Mouse (Mus musculus): ENCODE results near the gene Epb41.

Epb41 gene

GRCm38 (mm10) chr4:132074933-132075769, at the start of gene Epb41:
Gene Epb41 (minus strand): TSS chr4:132075321.
- DNase-seq: peak; percentile 97

DNA sequence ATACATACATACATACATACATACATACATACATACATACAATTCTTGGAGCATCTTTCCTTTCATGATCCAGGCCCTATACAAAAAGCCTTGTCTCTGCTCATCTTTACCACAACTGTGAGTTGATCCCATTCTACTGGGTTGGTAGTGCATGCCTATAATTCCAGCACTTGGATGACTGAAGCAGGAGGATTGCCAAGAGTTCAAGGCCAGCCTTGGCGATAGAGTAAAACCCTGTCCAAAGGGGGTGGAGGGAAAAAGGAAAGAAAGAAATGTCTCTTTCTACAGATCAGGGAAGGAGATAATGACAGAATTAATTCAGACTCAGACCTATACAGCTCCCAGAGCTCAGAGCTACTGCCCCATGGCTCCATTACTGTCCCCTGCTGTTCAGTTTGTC, 48.0 kb upstream of the Epb41 start:
- no peak for DNase-seq

DNA sequence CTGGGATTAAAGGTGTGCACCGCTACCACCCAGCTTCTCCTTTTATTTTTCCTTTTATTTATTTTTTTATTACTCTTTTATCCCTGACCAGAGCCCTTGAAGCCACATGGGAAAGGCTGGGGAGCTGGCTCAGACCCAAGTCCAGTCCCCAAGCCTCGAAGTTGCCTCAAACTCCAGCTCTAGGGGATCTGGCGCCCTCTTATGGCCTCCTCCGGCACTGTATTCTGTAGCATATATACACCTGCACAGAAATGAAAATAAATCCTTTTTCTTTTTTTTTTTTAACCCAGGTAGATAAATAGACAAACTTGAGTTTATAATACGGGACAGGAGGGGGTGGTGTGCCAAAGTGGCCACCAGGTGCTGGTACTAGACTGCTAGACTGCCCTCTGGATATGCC, 46.6 kb upstream of the Epb41 start:
- DNase-seq: no peak

DNA sequence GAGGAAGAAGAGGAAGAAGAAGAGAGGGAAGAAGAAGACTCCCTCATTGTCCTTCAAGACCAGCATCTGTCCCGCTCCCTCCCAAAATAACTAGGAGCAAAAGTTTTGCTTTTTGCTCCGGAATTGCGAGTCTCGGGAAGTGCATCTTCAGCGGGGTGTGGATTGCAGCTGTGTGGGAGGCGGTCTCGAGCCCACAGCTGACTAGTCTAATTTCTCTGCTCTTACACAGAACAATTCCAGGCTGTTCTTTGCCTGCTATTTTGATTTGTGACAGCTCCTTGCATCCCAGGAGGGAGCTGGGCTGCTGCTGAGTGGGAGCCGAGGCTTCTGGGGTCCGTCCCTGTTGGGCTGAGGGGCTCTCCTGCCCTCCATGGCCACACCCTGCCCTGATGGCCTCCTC, 44.4 kb upstream of the Epb41 start:
- DNase-seq: peak; percentile 68

GRCm38 (mm10) chr4:132116315-132116714, 41.2 kb upstream of the Epb41 start:
- DNase-seq: no peak

- DNase-seq: no peak
These were observed 38.4 kb upstream of the Epb41 start for GRCm38 (mm10) chr4:132113411-132114095.

DNA sequence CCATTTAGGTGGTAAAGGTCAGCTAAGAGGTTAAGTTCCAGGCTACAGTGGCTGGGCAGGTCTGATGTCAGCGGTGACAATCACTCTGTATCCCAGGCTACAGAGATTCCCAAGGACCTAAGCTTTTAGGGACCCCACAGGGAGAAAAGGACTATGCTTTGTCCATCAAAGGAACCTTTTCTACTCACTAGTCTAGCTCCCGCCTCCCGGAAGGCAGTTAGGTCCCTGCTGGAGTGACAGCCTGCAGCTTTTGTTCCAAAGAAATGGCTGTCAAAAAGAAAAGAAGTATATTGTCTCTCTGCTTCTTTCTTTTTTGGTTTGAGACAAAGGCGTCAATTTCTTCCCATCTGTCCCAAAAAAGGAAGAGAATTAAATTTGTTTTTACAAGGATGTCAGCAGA, 36.1 kb upstream of the Epb41 start:
- no peak for DNase-seq

- DNase-seq: no peak
These were observed 33.1 kb upstream of the Epb41 start for GRCm38 (mm10) chr4:132108221-132108620.

GRCm38 (mm10) chr4:132101152-132101551, 26.0 kb upstream of the Epb41 start:
- DNase-seq: no peak

DNA sequence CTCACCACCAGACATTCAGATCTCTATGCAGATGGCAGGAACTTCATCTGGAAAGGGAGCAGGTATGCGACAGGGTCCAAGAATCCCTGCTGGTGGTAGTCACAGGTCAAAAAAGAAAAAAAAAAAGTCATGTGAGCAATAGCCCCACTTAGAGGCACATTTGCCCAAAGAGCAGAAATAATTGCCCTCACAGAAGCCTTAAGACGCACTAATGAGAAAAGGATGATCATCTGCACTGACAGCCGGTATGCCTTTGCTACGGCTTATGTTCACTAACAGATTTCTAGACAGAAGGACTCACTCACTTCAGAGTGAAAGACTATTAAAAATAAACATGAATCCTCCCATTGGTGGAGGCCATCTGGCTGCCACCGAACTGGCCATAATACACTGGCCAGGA, 24.4 kb upstream of the Epb41 start:
- DNase-seq: no peak

DNA sequence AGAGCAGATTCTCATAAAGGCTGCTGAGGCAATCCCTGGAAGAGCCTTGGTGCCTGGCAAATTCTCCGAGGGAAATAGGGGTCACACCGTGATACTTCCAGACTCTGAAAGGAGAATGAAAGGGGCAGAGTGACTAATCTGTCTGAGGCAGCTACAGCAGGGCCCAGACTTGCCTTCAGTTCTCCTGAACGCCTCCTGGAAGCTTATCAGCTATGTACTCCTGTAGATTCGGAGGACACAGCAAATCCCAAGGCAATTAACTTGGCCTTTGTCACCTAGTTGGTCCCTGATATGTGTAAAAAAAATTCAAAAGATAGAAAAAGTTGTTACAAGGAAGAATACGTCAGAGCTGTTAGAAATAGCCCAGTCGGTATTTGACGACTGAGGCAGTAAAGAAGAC, 19.9 kb upstream of the Epb41 start:
- DNase-seq: no peak

- DNase-seq: no peak
These were observed 18.8 kb upstream of the Epb41 start for GRCm38 (mm10) chr4:132093928-132094327.

DNA sequence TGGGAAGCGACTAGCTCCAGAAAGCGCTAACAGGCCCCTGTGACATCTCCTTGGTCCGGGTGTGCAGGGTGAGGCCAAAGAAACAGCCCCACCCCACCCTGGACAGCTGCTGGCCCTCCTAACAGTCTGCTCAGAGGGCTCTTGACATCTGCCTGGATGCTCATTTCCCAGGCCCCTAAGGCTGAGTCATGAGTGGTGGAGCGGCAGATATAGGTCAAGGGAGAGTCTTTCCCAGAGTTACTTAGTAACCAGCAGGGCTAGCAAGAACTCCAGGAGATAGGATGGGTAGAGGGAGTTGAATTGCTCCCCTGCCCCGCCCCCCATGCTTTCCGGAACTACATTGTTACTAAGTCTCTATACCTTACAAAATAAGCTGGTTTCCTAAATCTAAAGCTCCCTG, 18.0 kb upstream of the Epb41 start:
- no peak for DNase-seq

GRCm38 (mm10) chr4:132088921-132089320, 13.8 kb upstream of the Epb41 start:
- peak; percentile 52 for DNase-seq

DNA sequence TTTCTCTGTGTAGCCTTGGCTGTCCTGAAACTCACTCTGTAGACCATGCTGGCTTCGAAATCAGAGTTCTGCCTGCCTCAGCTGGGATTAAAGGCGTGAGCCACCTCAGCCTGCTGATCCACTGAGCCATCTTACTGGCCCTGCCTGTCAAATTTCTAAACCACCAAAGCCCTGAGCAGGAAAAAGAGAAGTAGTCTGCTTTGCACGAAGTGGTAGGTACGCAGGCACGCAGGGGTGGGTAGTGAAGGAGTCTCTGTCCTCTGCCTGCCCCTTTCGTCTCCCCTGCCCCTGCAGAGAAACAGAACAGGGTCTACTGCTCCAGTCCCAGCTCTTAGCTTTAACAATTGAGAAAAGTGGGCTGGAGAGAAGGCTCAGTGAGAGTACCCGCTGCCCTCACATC, 10.0 kb upstream of the Epb41 start:
- DNase-seq: no peak

DNA sequence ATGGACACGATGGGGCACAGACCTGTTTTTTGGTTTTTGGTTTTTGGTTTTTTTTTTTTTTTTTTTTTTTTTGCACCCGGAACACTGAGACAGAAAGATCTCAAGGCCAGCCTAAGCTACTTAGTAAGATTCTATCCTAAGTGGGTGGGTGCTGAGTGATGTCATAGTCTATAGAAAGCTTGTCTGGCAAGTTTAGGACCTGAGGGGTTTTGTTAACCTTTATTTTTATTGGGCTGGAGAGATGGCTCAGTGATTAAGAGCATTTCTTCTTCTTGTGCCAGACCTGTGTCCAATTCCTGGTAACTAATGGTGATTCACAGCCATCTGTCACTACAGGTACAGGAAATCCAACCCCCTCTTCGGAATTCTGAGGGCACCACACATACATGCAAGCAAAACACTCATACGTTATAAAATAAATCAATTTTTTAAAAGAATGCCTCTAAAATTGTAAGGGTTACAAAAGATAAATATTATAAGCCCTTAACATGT, 5.4 kb upstream of the Epb41 start:
- DNase-seq: no peak

DNA sequence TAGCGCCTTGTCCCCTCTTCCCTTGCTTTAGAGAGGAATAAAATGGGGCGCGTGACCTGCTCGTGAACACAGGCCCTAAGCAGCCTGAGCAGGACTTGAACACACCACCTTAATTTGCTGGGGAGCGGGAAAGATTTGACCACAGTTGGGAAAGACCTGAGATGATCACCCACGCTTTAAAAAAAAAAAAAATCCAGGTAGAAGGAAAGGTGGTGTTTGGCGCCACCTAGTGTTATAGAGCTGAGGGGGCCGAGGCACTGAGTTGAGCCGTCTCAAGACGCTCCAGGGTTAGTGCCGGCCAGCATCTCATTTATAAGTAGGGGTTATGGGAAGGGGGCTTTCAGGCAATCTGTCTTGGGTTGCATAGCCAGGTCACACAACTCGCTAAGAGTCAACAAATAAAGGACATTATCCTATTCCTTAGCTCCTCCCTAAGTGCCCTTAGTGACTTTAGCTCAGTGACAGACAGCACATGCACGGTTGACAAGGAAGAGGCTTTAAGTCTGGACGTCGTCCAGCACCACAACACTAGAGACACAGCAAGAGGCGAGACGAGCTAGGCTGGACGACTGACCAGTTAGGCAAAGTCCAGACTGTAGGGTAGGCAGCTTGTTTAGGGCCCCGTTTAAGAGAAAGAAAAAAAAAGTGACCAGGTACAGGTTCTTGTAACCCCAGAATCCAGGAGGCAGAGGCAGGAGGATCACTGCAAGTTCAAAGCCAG, 4.6 kb upstream of the Epb41 start:
- peak; percentile 69 for DNase-seq

DNA sequence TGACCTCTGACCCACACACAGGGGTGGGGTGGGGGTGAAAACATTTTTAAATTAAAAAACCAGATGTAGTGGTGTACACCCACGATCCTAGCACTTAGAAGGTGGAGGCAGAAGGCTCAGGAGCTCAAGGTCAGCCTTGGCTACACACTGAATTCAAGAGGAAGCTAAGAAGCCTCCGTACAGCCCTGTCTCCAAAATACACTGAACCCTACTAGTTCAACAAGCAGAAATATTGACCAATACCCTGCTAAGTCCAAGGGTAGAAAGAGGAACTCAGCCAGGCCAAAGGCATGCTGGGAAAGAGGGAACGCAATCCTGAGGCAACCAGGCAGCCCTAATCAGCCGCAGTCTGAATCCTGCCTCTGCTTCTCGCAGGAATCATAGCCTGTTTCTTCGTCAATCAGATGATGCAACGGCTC, 3.2 kb upstream of the Epb41 start:
- DNase-seq: no peak

GRCm38 (mm10) chr4:132077445-132077844, 2.3 kb upstream of the Epb41 start:
- DNase-seq: peak; percentile 26

GRCm38 (mm10) chr4:132076480-132077405, 1.6 kb upstream of the Epb41 start:
- peak; percentile 82 for DNase-seq

DNA sequence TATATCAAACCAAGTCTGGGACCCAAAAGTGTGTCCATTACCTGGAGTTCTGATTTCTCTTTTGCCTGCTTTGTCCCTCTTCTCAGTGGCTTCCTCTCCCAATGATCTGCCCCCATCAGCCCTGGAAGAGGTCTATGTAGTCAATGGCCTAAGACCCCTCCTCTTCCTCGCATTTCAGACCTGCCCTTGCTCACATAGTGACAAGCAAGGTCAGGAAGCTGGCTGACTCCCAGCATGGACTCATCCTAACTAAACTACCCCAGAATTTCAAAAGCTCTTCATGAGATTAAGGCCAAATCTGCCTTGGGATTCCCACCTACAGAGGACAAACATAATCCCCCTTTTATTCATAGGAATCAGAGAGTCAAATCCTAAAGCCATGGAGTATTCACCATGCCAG, 675 bp upstream of the Epb41 start:
- no peak for DNase-seq

All from right cerebral cortex, adult 18-20 months (tissue).